Mouse (Mus musculus) heart, postnatal 0 days (tissue): ENCODE results near the gene Slc15a4.

ENCODE experiments used
- CTCF ChIP-seq: IDR thresholded peaks from 2 replicates; pipeline ENCODE4 v1.5.1; 2016; ENCODE audit warnings: antibody characterized with exemption, control low read depth, low read depth
- EP300 ChIP-seq: IDR thresholded peaks from 2 replicates; pipeline ENCODE4 v1.6.1; 2016; ENCODE audit warnings: antibody characterized with exemption, low read depth

DNA sequence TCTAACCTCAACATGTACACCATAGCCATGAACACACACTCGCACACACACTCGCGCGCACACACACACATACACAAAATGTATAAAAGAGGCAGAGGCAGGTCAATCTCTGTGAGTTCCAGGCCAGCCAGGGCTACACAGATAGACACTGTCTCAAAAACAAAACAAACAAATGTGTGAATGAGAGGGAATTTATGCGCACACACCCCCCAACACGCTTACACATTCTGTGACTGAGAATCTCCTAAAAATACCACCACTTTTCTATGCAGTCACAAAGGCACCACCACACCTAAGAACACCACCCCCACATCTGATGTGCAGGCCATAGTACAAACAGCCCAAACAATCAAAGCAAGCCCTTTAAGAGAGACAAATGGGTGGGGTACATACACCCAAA is 20.3 kb downstream of the Slc15a4 start:
- no peak for TF ChIP-seq CTCF
- no peak for TF ChIP-seq EP300
